Mouse (Mus musculus) left cerebral cortex, postnatal 25 days (tissue): ENCODE data around the gene Prdm13. TPM values are rescaled to one million over a fixed set of nuclear protein-coding genes. Genes with fewer than 3 reads are reported as not detected.

ENCODE experiments used
- DNase-seq, 2 experiments: peaks; one replicate each; pipeline ENCODE4 v3.0.0; 2022; ENCODE audit warnings: low spot score in 2 of 2, mixed read lengths in 1 of 2
- intact Hi-C: fragments of 180-260 bp; cut with DNase I; formaldehyde crosslinking; loops from one replicate; pipeline ENCODE4 v1.15.1; 2025
- total RNA-seq, 2 experiments: library from RNA; stranded (reverse); gene quantifications; 2 replicates each; pipeline ENCODE4 v1.2.3; 2021

Gene Prdm13
- total RNA-seq = not detected

GRCm38 (mm10) chr4:21685595-21686091 lies at the start of gene Prdm13:
TSS of gene Prdm13 (minus strand) at chr4:21685963.
- intact Hi-C loops = loop anchor here (10.0 kb wide), 1 partner anchor 809 kb away; no protein-coding TSS in a partner anchor
- DNase-seq = no peak

DNA sequence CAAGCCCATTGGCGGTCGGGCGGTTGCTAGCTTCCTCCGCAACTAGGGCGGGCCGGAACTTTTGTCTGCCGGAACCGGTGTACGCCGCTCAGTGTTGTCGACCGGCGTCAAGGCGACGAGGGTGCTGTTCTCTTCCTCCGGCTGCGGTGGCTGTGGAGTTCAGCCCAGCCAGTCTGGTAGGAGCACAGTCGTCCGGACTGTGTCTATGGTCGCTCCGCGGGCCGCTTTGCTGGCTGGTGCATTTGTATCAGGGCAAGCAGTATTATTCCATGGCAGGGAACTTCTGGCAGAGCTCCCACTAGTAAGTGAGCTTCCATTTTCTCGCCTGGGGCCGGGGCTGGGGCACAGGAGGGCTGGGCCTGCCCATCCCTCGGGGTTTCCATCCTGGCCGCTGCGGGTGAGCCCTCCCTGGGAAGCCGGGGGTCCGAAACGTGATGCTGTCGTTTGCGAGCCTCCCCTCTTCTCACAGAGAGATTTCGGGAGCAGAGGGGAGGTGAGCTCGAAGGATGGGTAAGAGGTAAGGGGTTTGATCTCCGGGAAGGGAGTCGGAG lies 41.9 kb upstream of the Prdm13 start, which contains the start of gene Ccnc:
Gene Ccnc (plus strand): TSS at position 87 of the 551 bp plus-strand sequence.
- intact Hi-C loops = loop anchor here (2.0 to 5.0 kb wide), 2 partner anchors 39 to 85 kb away; partner anchors contain the start of genes Tstd3 and Usp45
- DNase-seq = peak; percentile 90 to 96

GRCm38 (mm10) chr4:21726912-21727614 lies 41.3 kb upstream of the Prdm13 start:
- DNase-seq = peak; percentile 46 to 74
- intact Hi-C loops = loop anchor here (2.0 to 5.0 kb wide), 2 partner anchors 40 to 85 kb away; partner anchors contain the start of genes Tstd3 and Usp45

GRCm38 (mm10) chr4:21722752-21723334 lies 37.1 kb upstream of the Prdm13 start:
- intact Hi-C loops = no loop called here
- no peak for DNase-seq

GRCm38 (mm10) chr4:21712147-21712546 lies 26.4 kb upstream of the Prdm13 start:
- intact Hi-C loops = no loop called here
- peak; percentile 13 to 14 for DNase-seq

DNA sequence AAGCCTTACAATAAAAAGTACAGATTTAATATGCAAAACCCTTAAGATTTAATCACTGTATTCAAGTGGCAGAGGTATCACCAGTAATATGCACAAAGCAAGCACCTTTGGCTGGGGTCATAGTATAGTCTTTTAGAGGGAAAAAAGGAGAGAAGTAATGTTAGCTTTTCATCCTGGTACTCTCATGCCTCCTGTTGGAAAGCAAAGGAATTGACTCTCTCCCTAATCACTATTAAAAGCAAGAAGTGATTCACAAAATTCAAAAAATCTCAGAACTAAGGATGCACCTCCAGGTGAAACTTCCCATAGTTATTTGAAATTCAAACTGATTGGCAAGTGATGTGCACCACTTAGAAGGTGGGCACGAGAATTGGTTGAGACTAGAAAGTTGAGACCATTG lies 19.3 kb upstream of the Prdm13 start:
- intact Hi-C loops = no loop called here
- DNase-seq = no peak

DNA sequence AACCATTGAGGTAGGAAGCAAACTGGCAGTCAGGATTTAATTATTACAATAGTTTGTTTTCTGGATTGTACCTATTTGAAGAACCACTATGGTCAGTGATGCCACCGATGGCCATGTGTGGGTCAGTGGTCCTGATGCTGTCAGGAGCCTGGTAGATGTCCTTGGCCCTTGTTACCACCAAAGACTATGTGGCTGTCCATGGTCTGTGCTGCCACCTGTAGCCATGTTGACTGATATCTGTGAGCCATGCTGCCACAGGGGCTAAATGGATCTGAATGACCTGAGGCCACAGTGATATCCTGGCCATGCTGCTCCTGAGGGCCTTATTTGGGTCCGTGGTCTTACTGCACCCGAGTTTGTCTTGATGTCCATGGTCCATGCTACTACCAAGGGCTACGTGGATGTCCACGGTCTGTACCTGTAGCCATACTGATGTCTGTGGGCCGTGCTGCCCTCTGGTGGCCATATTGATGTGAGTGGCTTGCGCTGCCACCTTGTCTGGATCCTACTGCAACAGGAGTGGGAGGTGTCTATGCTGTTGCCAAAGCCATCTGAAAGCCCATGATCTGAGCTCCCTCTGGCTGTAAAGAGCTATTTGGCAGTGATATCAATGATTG lies 10.0 kb upstream of the Prdm13 start:
- no peak for DNase-seq

DNA sequence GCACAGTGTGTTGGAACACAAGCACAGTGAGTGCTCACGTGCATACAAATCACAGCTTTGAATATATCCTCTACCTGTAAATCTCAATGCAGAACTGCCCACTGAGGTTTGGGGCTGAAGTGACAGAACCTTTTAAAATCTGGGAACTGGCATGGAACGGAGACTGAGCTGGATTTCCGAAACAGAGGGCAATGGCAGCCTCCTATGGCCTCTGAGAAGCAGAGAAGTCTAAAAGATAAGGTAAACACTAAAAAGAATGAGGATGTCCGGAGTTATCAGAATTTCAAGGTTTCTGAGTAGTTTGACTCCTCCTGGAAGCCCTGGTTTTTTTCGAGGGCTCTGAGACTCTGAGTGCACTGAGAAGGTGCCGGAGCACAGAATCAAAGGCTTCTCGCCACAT lies 4.5 kb upstream of the Prdm13 start:
- no peak for DNase-seq
- intact Hi-C loops = no loop called here

More for the DNA sequence above, 10.0 kb upstream of the Prdm13 start:
- intact Hi-C loops = loop anchor here (2.0 to 5.0 kb wide), 2 partner anchors 159 to 253 kb away; no protein-coding TSS in a partner anchor

DNA sequence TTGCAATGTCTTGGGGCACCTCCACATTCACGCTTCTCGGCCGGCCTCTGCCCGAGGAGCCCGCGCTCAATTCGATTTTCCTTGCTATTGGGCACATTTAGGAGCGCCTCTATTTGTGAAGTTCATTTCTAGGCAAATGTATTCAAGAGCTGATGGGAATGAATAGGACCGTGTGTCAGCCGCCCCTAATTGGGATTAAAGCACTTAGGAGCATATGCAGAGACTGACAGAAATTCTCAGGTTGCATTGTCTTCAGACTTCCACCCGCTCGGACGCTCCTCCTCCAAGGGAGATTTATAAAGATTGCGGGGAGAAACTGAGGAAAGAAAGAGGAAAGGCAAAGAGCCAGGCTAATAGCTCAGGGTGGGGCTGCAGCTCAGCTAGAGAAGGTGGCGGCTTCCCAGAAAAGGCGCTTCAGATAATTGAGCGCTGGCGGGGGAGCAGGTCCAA lies 3.8 kb upstream of the Prdm13 start:
- no peak for DNase-seq
- intact Hi-C loops = loop anchor here (10.0 kb wide), 1 partner anchor 805 kb away; no protein-coding TSS in a partner anchor

GRCm38 (mm10) chr4:21688703-21689200 lies 3.0 kb upstream of the Prdm13 start:
- intact Hi-C loops = loop anchor here (10.0 kb wide), 1 partner anchor 806 kb away; no protein-coding TSS in a partner anchor
- DNase-seq = no peak

GRCm38 (mm10) chr4:21687783-21688702 lies 2.3 kb upstream of the Prdm13 start:
- intact Hi-C loops = loop anchor here (10.0 kb wide), 1 partner anchor 807 kb away; no protein-coding TSS in a partner anchor
- no peak for DNase-seq

- intact Hi-C loops = loop anchor here (10.0 kb wide), 1 partner anchor 808 kb away; no protein-coding TSS in a partner anchor
Observed at GRCm38 (mm10) chr4:21686934-21687333, 1.2 kb upstream of the Prdm13 start.

GRCm38 (mm10) chr4:21686416-21686815 lies 653 bp upstream of the Prdm13 start:
- intact Hi-C loops = loop anchor here (10.0 kb wide), 1 partner anchor 808 kb away; no protein-coding TSS in a partner anchor
- DNase-seq = no peak

More at GRCm38 (mm10) chr4:21686934-21687333, 1.2 kb upstream of the Prdm13 start:
- DNase-seq = no peak

GRCm38 (mm10) chr4:21684341-21684970 lies 1.3 kb downstream of the Prdm13 start:
- intact Hi-C loops = loop anchor here (10.0 kb wide), 1 partner anchor 810 kb away; no protein-coding TSS in a partner anchor
- DNase-seq = no peak

GRCm38 (mm10) chr4:21682421-21683150 lies 3.2 kb downstream of the Prdm13 start:
- intact Hi-C loops = loop anchor here (10.0 kb wide), 1 partner anchor 812 kb away; no protein-coding TSS in a partner anchor
- no peak for DNase-seq

DNA sequence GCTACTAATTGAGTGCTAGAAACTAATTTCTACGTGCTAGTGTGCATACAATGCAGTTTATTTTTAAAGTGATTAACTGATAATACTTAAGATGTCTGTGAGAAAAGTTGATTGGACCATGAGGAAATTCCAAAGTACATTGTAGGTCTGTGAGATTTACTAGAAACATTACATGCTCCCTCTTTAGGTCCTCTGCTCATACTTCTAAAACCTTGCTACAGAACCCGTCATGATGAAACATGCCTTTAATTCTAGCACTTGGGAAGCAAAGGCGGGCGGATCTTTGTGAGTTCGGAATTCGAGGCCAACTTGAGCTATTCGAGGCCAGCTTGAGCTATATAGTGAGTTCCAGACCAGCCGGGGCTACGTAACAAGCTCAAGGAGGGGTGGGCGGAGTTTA lies 4.8 kb downstream of the Prdm13 start:
- DNase-seq = no peak
- intact Hi-C loops = loop anchor here (10.0 kb wide), 1 partner anchor 814 kb away; no protein-coding TSS in a partner anchor
